Mouse (Mus musculus) R1 (cell line): ENCODE measurements around the gene Vasp.

Experiments
- DNase-seq: peaks from one replicate; pipeline ENCODE4 v3.0.0-alpha.2; 2018; ENCODE audit warnings: low read depth, low spot score

The Vasp gene

GRCm38 (mm10) chr7:19303770-19304169, 32.2 kb upstream of the Vasp start:
- DNase-seq: peak; percentile 81

- no peak for DNase-seq
These were observed 31.4 kb upstream of the Vasp start for GRCm38 (mm10) chr7:19303046-19303305.

DNA sequence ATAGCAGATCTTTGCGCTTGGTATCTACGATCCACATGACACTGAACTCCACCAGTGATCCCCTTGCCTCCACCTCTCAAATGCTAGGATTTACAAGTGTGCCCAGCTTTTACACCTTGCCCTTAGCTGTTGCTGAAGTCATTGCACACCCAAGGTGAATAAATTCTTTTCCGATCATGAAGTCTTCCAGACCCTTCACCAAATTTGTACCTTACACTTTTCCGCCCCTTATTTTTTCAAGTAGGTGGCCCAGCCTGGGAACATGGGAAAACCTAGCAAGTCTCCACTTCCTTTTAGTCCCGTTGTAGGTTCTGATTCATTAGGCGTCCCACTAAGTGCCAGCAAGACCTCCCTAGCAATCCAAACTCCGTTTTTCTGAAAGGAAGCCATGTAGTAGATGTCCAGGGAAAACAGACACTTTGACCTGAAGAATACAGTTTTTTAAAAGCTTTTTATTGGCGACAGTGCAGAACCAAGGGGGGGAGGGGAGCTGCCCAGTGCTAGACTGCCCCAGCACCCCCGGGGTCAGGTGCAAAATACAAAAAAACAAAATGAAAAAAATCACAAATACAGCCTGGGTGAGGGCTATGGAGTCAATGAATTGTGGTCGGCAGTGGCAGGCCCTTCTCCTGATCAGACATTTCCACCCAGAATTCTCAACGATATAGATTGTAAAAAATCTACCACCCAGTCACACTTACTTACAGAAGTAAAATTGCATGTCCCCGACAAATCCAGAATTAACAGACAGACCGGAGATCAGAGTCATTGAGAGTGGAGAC, 30.8 kb upstream of the Vasp start:
- no peak for DNase-seq

- no peak for DNase-seq
These were observed 30.0 kb upstream of the Vasp start for GRCm38 (mm10) chr7:19301461-19302263.

- peak; percentile 78 for DNase-seq
These were observed 29.1 kb upstream of the Vasp start for GRCm38 (mm10) chr7:19300501-19301421.

GRCm38 (mm10) chr7:19299194-19299593, 27.6 kb upstream of the Vasp start:
- peak; percentile 63 for DNase-seq

DNA sequence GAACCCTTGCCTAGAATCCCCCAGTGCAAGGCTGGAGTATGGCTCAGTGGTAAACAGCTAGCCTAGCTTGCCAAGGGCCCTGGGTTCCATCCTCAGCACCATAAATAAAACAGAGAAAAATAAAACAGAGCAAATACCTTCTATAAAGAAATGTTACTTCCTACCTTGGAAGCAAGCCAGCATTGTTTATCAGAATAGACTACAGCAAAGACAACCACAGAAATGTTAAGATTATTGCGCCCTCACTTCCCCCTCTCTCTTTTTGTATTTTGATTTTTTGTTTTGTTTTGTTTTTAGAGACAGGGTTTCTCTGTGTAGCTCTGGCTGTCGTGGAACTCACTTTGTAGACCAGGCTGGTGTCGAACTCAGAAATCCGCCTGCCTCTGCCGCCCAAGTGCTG, 26.2 kb upstream of the Vasp start:
- DNase-seq: no peak

DNA sequence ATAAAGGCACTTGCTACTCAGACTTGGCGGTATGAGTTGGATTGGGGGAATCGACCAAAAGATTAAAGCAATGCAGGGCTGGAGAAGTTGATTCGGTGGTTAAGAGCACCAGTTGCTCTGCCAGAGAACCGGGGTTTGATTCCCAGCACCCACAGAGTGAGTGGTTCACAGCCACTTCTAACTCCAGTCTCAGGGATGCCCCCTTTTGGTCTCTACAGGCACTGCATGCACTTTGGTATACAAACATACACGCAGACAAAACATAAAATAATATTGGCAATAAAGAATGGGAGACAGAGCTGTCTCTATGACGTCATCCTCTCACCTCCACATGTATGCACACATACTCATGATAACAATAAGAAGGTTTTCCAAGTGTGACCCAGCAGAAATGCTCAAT, 25.4 kb upstream of the Vasp start:
- peak; percentile 75 for DNase-seq

DNA sequence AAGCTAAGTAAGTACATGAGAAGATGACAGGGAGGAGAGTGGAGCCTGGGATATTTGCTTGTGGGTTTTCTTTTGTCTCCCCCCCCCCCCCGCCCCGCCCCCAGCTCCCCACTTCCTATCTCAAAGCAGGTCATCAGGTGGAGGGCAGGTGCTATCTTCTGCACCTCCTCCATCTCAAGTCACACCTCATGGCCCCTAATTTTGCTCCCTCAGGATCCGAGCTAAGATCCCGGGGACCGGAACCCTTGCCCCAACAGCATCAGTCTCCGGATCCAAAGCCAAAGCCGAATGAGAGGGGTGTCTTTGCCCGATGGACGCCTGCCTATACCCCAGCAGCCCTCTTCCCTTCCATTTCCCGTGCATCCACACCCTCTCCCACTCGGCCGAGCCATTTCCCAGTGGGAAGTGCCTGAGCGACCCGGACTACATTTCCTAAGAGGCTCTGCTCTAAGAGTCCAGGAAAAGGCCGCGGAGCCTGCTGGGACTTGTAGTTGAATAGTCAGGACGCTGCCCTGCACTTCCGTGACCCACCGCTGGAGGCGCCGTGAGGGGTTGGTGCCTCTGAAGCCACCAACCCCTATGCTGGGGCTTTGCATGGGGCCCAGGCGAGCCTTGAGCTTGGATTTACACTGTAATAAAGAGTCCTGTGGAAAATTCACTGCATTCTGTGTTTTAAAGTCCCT, 24.0 kb upstream of the Vasp start:
- DNase-seq: peak; percentile 96

GRCm38 (mm10) chr7:19290969-19291596, 19.5 kb upstream of the Vasp start:
- DNase-seq: peak; percentile 68

DNA sequence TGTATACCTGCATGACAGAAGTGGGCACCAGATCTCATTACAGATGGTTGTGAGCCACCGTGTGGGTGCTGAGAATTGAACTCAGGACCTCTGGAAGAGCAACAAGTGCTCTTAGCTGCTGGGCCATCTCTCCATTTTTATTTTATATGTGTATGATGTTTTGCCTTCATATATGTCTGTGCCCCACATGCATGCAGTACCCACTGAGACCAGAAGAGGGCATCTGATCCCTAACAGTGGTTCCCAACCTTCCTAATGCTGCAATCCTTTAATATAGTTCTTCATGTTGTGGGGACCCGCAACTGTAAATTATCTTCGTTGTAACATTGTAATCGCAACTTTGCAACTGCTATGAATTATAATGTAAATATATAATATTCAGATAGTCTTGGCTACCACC, 13.1 kb upstream of the Vasp start:
- peak; percentile 78 for DNase-seq

DNA sequence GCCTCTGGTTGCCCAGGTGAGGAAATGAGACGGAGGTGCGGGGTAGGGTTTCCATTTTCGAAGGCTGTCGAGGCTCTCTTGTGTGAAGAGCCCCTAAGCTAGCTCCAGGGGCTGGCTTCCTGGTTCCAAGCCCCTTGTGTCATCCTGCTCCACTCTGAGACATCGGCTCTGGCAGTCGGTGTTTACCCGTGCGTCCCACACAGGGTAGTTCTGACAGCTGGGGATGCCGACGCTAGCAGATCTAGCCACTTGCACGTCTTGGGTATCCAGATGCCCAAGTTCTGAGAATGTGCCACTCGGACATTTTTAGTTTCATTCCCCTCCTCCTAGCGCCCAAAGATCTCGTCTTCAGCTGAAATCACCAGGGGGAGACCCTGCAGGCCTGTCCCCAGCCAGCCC, 11.8 kb upstream of the Vasp start:
- DNase-seq: no peak

GRCm38 (mm10) chr7:19282791-19283405, 11.3 kb upstream of the Vasp start:
- peak; percentile 74 for DNase-seq

- peak; percentile 91 for DNase-seq
These were observed 10.8 kb upstream of the Vasp start, which contains the start of gene Rtn2 for GRCm38 (mm10) chr7:19282385-19282784. Gene Rtn2 (plus strand): TSS chr7:19282624.

DNA sequence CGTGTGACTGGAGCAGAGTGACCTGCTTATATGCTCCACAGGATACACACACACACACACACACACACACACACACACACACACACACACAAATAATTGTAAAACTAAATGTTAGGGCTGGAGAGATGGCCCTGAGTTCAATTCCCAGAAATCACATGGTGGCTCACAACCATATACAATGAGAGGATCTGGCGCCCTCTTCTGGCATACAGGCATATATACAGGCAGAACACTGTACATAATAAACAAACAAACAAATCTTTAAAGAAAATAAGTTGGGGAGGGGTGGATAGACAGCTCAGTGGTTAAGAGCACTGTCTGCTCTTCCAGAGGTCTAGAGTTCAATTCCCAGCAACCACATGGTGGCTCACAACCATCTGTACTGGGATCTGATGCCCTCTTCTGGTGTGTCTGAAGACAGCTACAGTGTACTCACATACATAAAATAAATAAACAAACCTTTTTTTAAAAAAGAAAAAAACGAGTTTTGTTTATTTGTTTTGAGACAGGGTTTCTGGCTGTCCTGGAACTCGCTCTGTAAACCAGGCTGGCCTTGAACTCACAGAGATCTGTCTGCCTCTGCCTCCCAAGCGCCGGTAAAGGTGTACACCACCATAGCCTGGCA, 10.2 kb upstream of the Vasp start:
- peak; percentile 82 for DNase-seq

- peak; percentile 73 for DNase-seq
These were observed 8.0 kb upstream of the Vasp start, which contains the start of gene Ppm1n for GRCm38 (mm10) chr7:19279581-19280114. Gene Ppm1n (minus strand): TSS chr7:19280064.

DNA sequence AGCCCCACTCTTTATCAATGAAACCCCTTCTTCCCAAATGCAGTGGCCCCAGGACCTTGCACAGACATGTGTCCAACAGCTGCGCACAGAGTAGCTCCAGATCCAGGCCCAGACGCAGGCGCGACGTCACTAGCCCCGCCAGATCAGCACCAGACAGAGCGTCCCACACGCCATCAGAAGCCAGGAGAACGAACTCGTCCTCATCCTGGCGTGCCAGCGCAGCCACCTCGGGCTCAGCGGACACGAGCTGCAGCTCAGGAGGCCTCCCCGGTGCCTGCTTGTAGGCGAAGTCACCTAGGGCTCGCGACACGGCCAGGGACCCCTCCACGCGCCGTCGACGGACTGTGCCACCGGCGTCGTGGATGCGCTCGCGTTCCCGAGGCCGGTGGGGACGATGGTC, 7.4 kb upstream of the Vasp start:
- peak; percentile 78 for DNase-seq

DNA sequence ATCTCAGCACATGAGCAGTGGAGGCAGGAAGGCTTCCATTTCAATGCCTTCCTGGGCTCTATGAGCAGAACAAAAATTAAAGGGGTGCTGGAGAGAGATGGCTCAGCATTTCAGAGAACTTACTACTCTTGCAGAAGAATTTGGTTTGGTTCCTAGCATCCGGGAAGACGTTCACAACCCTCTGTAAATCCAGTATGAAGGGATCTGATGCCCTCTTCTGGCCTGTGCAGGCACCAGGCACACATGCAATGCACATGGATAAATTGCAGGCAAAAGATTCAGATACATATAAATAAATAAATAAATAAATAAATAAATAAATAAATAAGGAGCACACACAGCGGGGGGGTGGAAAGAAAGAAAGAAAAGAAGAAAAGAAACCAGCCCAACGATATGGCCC, 4.6 kb upstream of the Vasp start:
- DNase-seq: peak; percentile 63

GRCm38 (mm10) chr7:19272173-19272764, 652 bp upstream of the Vasp start:
- DNase-seq: peak; percentile 96
